Mouse (Mus musculus) stomach, embryonic 14.5 days (tissue): ENCODE results near the gene Tom1l2. TPM values are rescaled to one million over a fixed set of nuclear protein-coding genes. Genes with fewer than 3 reads are reported as not detected.
A peak's percentile ranks its signal among the peaks of the same experiment; 100 is the strongest.

Experiments used
- ATAC-seq: fragments of 200-750 bp; cut with Nextera tagmentation; 2 replicates; pipeline ENCODE4 v1.8.0; 2017; ENCODE audit warnings: low read depth, moderate TSS enrichment; ENCODE audit not compliant: insufficient number of reproducible peaks, insufficient read depth, low FRiP score
- H3K27ac ChIP-seq: fragments of 300-500 bp; sonication (generic); 2 replicates; pipeline ENCODE4 v1.5.1; 2014; ENCODE audit warnings: mild to moderate bottlenecking, low read length, moderate library complexity, mixed read lengths
- H3K27me3 ChIP-seq: fragments of 300-500 bp; sonication (generic); 2 replicates; pipeline ENCODE4 v1.6.1; 2014; ENCODE audit warnings: low read length, control low read depth, mixed read lengths; ENCODE audit not compliant: control insufficient read depth, insufficient read depth
- H3K36me3 ChIP-seq: fragments of 300-500 bp; sonication (generic); 2 replicates; pipeline ENCODE4 v1.6.1; 2014; ENCODE audit warnings: mild to moderate bottlenecking, control low read depth, low read length, moderate library complexity, mixed read lengths; ENCODE audit not compliant: control insufficient read depth, insufficient read depth
- H3K4me1 ChIP-seq: fragments of 300-500 bp; sonication (generic); 2 replicates; pipeline ENCODE4 v1.6.1; 2014; ENCODE audit warnings: low read length, control low read depth, mixed read lengths; ENCODE audit not compliant: control insufficient read depth, insufficient read depth
- H3K4me2 ChIP-seq: fragments of 300-500 bp; sonication (generic); replicated peaks from 2 replicates; pipeline ENCODE4 v1.6.1; 2014; ENCODE audit warnings: low read depth, low read length, control low read depth
- H3K4me3 ChIP-seq: fragments of 300-500 bp; sonication (generic); 2 replicates; pipeline ENCODE4 v1.5.1; 2014; ENCODE audit warnings: low read depth, low read length, control low read depth
- H3K9ac ChIP-seq: fragments of 300-500 bp; sonication (generic); replicated peaks from 2 replicates; pipeline ENCODE4 v1.6.1; 2014; ENCODE audit warnings: low read depth, mild to moderate bottlenecking, control low read depth, low read length, moderate library complexity, mixed read lengths
- H3K9me3 ChIP-seq: fragments of 300-500 bp; sonication (generic); 2 replicates; pipeline ENCODE4 v1.6.1; 2016; ENCODE audit warnings: low read depth, low read length, control low read depth; ENCODE audit not compliant: control insufficient read depth
- WGBS: fragments of 180-500 bp; shearing (Covaris S2); extraction: QIAGEN DNeasy Blood & Tissue Kit; methylation state at CpG from one replicate; pipeline ENCODE4 v1.1.7; 2014; 5-methylcytosine and 5-hydroxymethylcytosine counted together
- polyA plus RNA-seq: library from polyadenylated mRNA; unstranded; fragments of >200 nt; fragmentation: Nextera tagmentation; extraction: Ambion mirVana; gene quantifications from 2 replicates; pipeline ENCODE4 v1.2.1, GENCODE M21; 2014

Tom1l2 gene
- polyA plus RNA-seq, 1 experiment from 2014 or later: 22.2 TPM

- no peak for ATAC-seq
- H3K9ac ChIP-seq: no peak overlapping the region
- no peaks in the 10 kb centered on the region for H3K4me1 ChIP-seq
- no peak overlapping the region for H3K4me3 ChIP-seq
- no peaks in the 10 kb centered on the region for H3K27me3 ChIP-seq
- H3K4me2 ChIP-seq: no peak overlapping the region
- 70% methylated on average over 4 of the region's 4 CpGs for WGBS
- H3K9me3 ChIP-seq: 0 out of 2 replicates have a peak, but pooled peaks cover 8% of the 10 kb centered on the region
- peaks cover 77% of the 10 kb centered on the region for H3K36me3 ChIP-seq
- H3K27ac ChIP-seq: no peak overlapping the region
These were observed 159.1 kb downstream of the Tom1l2 start for GRCm38 (mm10) chr11:60193556-60193955.

- no peak overlapping the region for H3K27ac ChIP-seq
- no peaks in the 10 kb centered on the region for H3K27me3 ChIP-seq
- H3K4me3 ChIP-seq: no peak overlapping the region
- ATAC-seq: no peak
- H3K36me3 ChIP-seq: peaks cover 78% of the 10 kb centered on the region
- no peaks in the 10 kb centered on the region for H3K4me1 ChIP-seq
- WGBS: 70% methylated on average over 6 of the region's 6 CpGs
- H3K4me2 ChIP-seq: no peak overlapping the region
- H3K9me3 ChIP-seq: 0 out of 2 replicates have a peak, but pooled peaks cover 8% of the 10 kb centered on the region
- no peak overlapping the region for H3K9ac ChIP-seq
These were observed 160.2 kb downstream of the Tom1l2 start for GRCm38 (mm10) chr11:60192534-60192933.

- Histone ChIP-seq H3K4me2 (no peak overlapping the region), H3K9ac (no peak overlapping the region), H3K4me1 (no peaks in the 10 kb centered on the region), H3K9me3 (0 out of 2 replicates have a peak, but pooled peaks cover 8% of the 10 kb centered on the region), H3K27ac (no peak overlapping the region), H3K27me3 (no peaks in the 10 kb centered on the region), H3K36me3 (peaks cover 90% of the 10 kb centered on the region), H3K4me3 (no peak overlapping the region)
- no peak for ATAC-seq
- WGBS: 83% methylated on average over 17 of the region's 17 CpGs
These were observed 162.6 kb downstream of the Tom1l2 start for GRCm38 (mm10) chr11:60190055-60190641.

GRCm38 (mm10) chr11:60189501-60190040 lies 163.1 kb downstream of the Tom1l2 start:
- Histone ChIP-seq H3K27ac (no peak overlapping the region), H3K36me3 (peaks cover 85% of the 10 kb centered on the region)

GRCm38 (mm10) chr11:60188275-60188853 lies 164.3 kb downstream of the Tom1l2 start:
- WGBS: 87% methylated on average over 25 of the region's 25 CpGs
- H3K27me3 ChIP-seq: no peaks in the 10 kb centered on the region
- no peak overlapping the region for H3K9ac ChIP-seq

More at GRCm38 (mm10) chr11:60189501-60190040, 163.1 kb downstream of the Tom1l2 start:
- Histone ChIP-seq H3K9me3 (0 out of 2 replicates have a peak, but pooled peaks cover 3% of the 10 kb centered on the region), H3K27me3 (no peaks in the 10 kb centered on the region), H3K4me1 (peaks cover 5% of the 10 kb centered on the region), H3K9ac (no peak overlapping the region), H3K4me3 (no peak overlapping the region), H3K4me2 (no peak overlapping the region)
- ATAC-seq: no peak
- 77% methylated on average over 21 of the region's 21 CpGs for WGBS

GRCm38 (mm10) chr11:60187070-60187469 lies 165.6 kb downstream of the Tom1l2 start:
- Histone ChIP-seq H3K27ac (no peak overlapping the region), H3K27me3 (no peaks in the 10 kb centered on the region), H3K4me3 (no peak overlapping the region), H3K36me3 (peaks cover 70% of the 10 kb centered on the region), H3K9me3 (no peaks in the 10 kb centered on the region), H3K4me1 (peaks cover 30% of the 10 kb centered on the region), H3K9ac (no peak overlapping the region), H3K4me2 (no peak overlapping the region)
- 82% methylated on average over 11 of the region's 11 CpGs for WGBS
- no peak for ATAC-seq

More at GRCm38 (mm10) chr11:60188275-60188853, 164.3 kb downstream of the Tom1l2 start:
- Histone ChIP-seq H3K36me3 (peaks cover 73% of the 10 kb centered on the region), H3K27ac (no peak overlapping the region), H3K4me2 (no peak overlapping the region), H3K9me3 (no peaks in the 10 kb centered on the region), H3K4me1 (peaks cover 17% of the 10 kb centered on the region), H3K4me3 (no peak overlapping the region)
- ATAC-seq: no peak

GRCm38 (mm10) chr11:60185396-60186231 lies 167.1 kb downstream of the Tom1l2 start:
- no peak overlapping the region for H3K4me2 ChIP-seq
- H3K27ac ChIP-seq: 0 out of 2 replicates have a peak overlapping the region, but pooled peaks have one; percentile 2
- no peaks in the 10 kb centered on the region for H3K9me3 ChIP-seq
- no peak for ATAC-seq
- H3K4me3 ChIP-seq: no peak overlapping the region
- H3K36me3 ChIP-seq: peaks cover 56% of the 10 kb centered on the region
- no peaks in the 10 kb centered on the region for H3K27me3 ChIP-seq
- no peak overlapping the region for H3K9ac ChIP-seq
- peaks cover 43% of the 10 kb centered on the region for H3K4me1 ChIP-seq
- WGBS: 73% methylated on average over 20 of the region's 20 CpGs
